Mouse (Mus musculus) lung, postnatal 0 days (tissue): Measurements from ENCODE around the gene Rxylt1.

Experiments used
- CTCF ChIP-seq: IDR thresholded peaks from 2 replicates; pipeline ENCODE4 v1.5.1; 2016; ENCODE audit warnings: antibody characterized with exemption, mild to moderate bottlenecking
- EP300 ChIP-seq: IDR thresholded peaks from 2 replicates; pipeline ENCODE4 v1.6.1; 2016; ENCODE audit warnings: antibody characterized with exemption, mild to moderate bottlenecking, control low read depth

DNA sequence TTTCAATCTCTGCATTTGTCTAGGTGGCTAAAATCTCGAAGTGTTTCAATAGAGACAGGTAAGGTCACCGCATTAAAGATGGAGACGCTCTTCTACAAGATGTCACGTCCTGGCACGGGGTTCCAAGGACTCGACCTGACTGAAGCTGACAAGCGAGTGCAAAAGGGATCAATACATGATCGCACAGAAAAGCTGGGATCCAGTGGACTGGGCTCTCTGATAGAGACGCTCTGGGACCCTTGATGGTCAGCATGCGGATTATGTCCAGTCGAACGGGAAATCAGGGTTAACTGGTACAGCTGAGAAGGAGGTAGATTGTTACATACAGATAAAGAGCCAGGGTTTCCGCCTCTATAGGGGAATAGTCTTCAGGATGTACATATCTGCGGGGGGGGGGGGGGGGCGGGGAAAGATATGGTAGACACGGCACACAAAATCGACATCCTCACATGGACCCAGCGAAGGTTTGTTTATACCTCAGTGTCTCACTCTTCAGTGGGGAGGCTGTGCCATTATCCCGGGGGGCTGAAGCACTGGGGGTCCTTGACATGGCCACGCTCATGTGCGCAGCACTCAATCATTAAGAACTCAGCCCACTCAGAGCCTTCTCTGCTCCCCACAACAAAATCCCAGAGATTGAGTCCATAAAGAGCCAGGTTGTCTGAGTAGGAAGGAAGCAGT lies 24.3 kb upstream of the Rxylt1 start:
- TF ChIP-seq CTCF = no peak
- TF ChIP-seq EP300 = no peak
